Mouse (Mus musculus) cortical plate, adult 2 months (tissue): ENCODE results near the gene Mybphl.

Experiments used
- CTCF ChIP-seq: fragments of 200-500 bp; IDR thresholded peaks from 2 replicates; pipeline ENCODE4 v1.5.1; 2011; ENCODE audit warnings: mild to moderate bottlenecking, control low read depth, low read length; ENCODE audit not compliant: insufficient read depth; ENCODE audit errors: extremely low read depth
- POLR2A ChIP-seq: fragments of 200-500 bp; IDR thresholded peaks from 2 replicates; pipeline ENCODE4 v1.6.1; 2011; ENCODE audit warnings: mild to moderate bottlenecking, low read length, control low read depth; ENCODE audit not compliant: insufficient read depth; ENCODE audit errors: extremely low read depth

DNA sequence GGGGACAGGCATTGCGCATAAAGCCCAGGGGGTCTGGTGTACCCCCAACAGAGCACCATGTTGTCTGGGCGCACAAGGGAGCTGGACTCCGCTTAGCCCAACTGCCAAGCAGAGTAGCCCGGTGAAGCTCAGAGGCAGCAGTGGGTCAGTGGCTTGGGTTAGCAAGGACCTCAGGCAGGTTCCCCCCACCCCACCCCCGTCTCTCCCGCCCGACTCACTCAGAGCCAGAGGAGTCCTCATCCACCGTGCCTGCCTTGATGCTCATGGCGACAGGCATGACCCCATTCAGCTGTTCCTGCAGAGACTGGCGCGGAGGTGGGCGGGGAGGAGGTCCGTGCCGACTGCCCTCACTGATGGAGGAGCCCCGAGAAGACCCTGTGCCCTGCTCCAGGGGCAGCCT, 28.1 kb downstream of the Mybphl start:
- TF ChIP-seq POLR2A = no peak
- no peak for TF ChIP-seq CTCF
